Mouse (Mus musculus): ENCODE results near the gene Il4i1. TPM values are rescaled to one million over a fixed set of nuclear protein-coding genes. Genes with fewer than 3 reads are reported as not detected.

The Il4i1 gene
- polyA plus RNA-seq, 1 experiment from 2014 or later: 0.64 TPM

DNA sequence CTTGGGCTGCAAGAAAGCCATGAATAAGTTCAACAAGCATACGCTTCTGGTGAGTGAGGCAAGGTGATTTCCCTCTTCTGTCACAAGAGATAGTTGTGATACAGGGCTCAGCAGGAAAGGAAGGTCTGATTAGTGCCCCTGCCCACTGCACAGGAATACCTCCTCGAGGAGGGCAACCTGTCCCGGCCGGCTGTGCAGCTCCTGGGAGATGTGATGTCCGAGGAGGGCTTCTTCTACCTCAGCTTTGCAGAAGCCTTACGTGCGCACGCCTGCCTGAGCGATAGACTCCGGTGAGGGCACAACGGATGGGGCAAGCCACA, 22.9 kb downstream of the Il4i1 start:
- 21% methylated on average over 11 of the region's 11 CpGs for WGBS (ENCODE audit: insufficient replicate concordance)
- ATAC-seq: peak; percentile 6; the same call in 1 of the 2 replicates
- Histone ChIP-seq H3K4me3 (peak overlapping the region; percentile 33), H3K27me3 (replicated peaks) (peaks cover 38% of the 10 kb centered on the region), H3K9me3 (replicated peaks) (no peaks in the 10 kb centered on the region), H3K4me2 (peak overlapping the region; percentile 65), H3K9ac (no peak overlapping the region), H3K27ac (no peak overlapping the region), H3K36me3 (peaks cover 39% of the 10 kb centered on the region), H3K4me1 (peaks cover 45% of the 10 kb centered on the region)

DNA sequence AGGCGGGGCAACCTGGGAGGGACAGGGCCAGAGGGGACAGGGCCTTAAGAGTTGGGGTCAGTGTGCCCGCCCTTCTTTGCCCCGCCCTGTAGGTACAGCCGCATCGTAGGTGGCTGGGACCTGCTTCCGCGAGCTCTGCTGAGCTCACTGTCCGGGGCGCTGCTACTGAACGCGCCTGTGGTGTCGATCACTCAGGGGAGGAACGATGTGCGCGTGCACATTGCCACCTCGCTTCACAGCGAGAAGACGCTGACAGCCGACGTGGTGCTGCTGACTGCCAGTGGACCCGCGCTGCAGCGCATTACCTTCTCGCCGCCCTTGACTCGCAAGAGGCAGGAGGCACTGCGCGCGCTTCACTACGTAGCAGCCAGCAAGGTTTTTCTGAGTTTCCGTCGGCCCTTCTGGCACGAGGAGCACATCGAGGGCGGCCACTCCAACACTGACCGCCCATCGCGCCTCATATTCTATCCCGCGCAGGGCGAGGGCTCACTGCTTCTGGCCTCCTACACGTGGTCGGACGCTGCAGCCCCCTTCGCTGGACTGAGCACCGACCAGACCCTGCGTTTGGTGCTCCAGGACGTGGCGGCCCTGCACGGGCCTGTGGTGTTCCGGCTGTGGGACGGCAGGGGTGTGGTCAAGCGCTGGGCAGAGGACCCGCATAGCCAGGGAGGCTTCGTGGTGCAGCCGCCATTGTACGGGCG, 23.5 kb downstream of the Il4i1 start:
- H3K9me3 ChIP-seq (replicated peaks): no peaks in the 10 kb centered on the region
- WGBS (ENCODE audit: insufficient replicate concordance): 4% methylated on average over 58 of the region's 58 CpGs
- peaks cover 44% of the 10 kb centered on the region for H3K36me3 ChIP-seq
- H3K9ac ChIP-seq: peak overlapping the region; percentile 17; the same call in 1 of the 2 replicates
- ATAC-seq: peak; percentile 32
- H3K27me3 ChIP-seq (replicated peaks): peaks cover 38% of the 10 kb centered on the region
- H3K4me1 ChIP-seq: peaks cover 45% of the 10 kb centered on the region
- H3K4me2 ChIP-seq: peak overlapping the region; percentile 65
- H3K27ac ChIP-seq: no peak overlapping the region
- H3K4me3 ChIP-seq: peak overlapping the region; percentile 33

DNA sequence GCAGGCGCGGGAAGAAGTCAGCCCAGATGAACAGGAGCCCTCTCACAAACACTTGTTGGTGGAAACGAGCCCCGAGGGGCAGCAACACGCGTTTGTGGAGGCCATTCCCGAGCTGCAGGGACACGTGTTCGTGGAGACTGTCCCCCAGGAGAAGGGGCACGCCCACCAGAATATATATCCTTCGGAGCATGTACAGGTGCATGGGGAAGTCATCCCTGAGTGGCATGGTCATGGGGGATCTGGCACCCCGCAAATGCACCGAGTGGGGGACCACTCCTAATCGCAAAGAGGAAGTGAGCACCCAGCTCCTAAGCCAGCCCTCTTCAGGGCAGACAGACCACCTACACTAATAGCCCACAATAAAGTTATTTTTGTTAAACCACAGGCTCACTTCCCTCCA, 24.2 kb downstream of the Il4i1 start:
- H3K9ac ChIP-seq: no peak overlapping the region

DNA sequence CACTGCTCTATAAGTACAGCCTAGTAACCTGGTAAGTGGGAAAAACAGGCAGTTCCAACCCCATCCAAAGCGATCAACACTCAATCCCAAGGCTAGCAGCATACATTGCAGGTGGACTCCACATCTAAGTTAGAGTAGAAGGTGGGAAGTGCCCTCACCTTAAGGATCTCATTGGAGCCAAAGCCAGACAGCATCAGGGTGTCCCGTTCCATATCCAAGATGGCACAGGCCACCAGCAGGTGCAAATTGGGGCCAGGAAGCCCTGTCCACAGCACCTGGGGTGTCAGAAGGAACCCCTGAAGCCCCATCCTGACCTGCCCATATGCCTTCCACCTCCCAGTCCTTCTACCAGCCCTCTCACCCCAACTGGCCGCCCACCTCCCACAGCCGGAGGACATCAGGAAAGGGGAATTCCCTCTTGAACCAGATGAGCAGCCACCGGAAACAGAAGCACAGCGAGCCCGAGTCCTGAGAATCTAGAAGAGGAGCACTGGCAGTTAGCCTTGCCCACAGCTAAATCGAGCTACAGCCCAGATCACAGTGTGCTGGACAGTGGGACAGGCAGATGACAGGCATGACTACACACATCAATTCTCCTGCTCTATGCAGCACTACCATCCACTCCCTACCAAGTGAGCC, 25.8 kb downstream of the Il4i1 start:
- WGBS (ENCODE audit: insufficient replicate concordance): 80% methylated on average over 8 of the region's 8 CpGs
- no peak overlapping the region for H3K27ac ChIP-seq
- no peaks in the 10 kb centered on the region for H3K9me3 ChIP-seq (replicated peaks)
- no peak for ATAC-seq
- no peak overlapping the region for H3K9ac ChIP-seq
- peaks cover 67% of the 10 kb centered on the region for H3K36me3 ChIP-seq
- peaks cover 42% of the 10 kb centered on the region for H3K4me1 ChIP-seq
- H3K4me2 ChIP-seq: no peak overlapping the region
- H3K27me3 ChIP-seq (replicated peaks): peaks cover 38% of the 10 kb centered on the region
- H3K4me3 ChIP-seq: no peak overlapping the region

More for the DNA sequence above, 24.2 kb downstream of the Il4i1 start:
- ATAC-seq: no peak
- peaks cover 38% of the 10 kb centered on the region for H3K27me3 ChIP-seq (replicated peaks)
- no peak overlapping the region for H3K27ac ChIP-seq
- H3K4me2 ChIP-seq: peak overlapping the region; percentile 65; the same call in 1 of the 2 replicates
- peaks cover 44% of the 10 kb centered on the region for H3K4me1 ChIP-seq
- H3K9me3 ChIP-seq (replicated peaks): no peaks in the 10 kb centered on the region
- 51% methylated on average over 14 of the region's 14 CpGs for WGBS (ENCODE audit: insufficient replicate concordance)
- H3K4me3 ChIP-seq: no peak overlapping the region
- peaks cover 52% of the 10 kb centered on the region for H3K36me3 ChIP-seq

DNA sequence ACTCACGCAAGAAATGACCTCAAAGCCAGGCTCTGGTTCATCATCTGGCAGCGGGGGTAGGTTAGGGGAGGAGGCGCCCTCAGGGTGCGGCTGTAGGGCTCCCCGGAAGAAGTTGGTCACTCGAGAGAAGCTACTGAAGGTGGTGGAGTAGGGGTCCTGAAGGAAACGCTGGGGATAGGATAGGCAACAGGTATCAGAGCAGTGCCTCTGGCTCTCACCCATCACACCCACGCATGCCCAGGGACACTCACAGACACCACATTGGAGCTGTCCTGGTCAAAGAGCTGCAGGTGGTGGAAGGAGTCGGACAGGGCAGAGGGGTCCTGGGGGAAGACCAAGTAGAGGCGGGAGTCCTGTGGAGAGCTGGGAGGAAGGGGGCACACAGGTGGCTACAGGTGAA, 28.8 kb downstream of the Il4i1 start:
- ATAC-seq: no peak
- Histone ChIP-seq H3K27ac (no peak overlapping the region), H3K36me3 (peaks cover 68% of the 10 kb centered on the region), H3K4me2 (no peak overlapping the region), H3K4me1 (peaks cover 39% of the 10 kb centered on the region), H3K4me3 (no peak overlapping the region), H3K27me3 (replicated peaks) (peaks cover 18% of the 10 kb centered on the region), H3K9me3 (replicated peaks) (no peaks in the 10 kb centered on the region), H3K9ac (no peak overlapping the region)
- WGBS (ENCODE audit: insufficient replicate concordance): 87% methylated on average over 10 of the region's 10 CpGs

DNA sequence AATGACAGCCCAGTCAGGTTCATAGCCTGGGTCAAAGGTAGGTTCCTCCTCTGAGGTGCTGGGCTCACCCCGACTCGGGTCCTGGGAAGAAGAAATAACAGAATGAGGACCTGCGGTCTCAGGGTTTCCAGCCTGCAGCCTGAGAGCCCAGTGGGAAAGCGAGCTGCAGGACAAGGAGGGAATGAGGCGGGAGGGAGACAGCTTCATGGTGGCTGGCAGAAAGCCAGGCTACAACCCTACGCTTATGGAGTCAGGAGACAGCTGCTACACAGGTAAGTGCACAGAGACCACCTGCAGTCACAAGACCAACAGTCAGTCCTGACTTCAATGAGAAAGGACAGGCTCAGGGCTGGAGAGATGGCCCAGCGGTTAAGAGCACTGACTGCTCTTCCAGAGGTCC, 30.6 kb downstream of the Il4i1 start:
- Histone ChIP-seq H3K27me3 (replicated peaks) (0 out of 2 replicates have a peak, but pooled peaks cover 3% of the 10 kb centered on the region), H3K36me3 (peaks cover 60% of the 10 kb centered on the region), H3K9me3 (replicated peaks) (no peaks in the 10 kb centered on the region), H3K9ac (peak overlapping the region; percentile 12; the same call in 1 of the 2 replicates), H3K4me2 (no peak overlapping the region), H3K4me1 (peaks cover 44% of the 10 kb centered on the region), H3K4me3 (no peak overlapping the region), H3K27ac (no peak overlapping the region)
- no peak for ATAC-seq
- 84% methylated on average over 7 of the region's 7 CpGs for WGBS (ENCODE audit: insufficient replicate concordance)

DNA sequence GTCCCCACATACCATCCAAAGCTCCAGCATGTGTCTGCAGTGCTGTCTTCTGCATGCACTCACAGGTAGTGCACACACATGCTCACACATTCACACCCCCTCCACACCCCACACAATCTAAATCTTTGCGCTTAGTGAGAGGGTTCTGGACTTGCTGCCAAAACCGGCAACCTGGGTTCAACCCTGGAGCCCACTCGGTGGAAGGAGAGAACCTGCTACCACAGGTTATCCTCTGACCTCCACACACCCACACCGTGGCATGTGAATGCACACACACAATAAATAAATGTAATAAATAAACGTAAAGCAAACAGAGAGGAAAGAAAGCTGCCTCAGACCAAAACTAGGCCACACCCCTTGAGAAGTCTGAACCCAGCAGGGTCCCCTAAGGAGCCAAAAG, 31.6 kb downstream of the Il4i1 start:
- 67% methylated on average over 5 of the region's 5 CpGs for WGBS (ENCODE audit: insufficient replicate concordance)
- H3K27ac ChIP-seq: peak overlapping the region; percentile 94
- no peaks in the 10 kb centered on the region for H3K9me3 ChIP-seq (replicated peaks)
- no peaks in the 10 kb centered on the region for H3K27me3 ChIP-seq (replicated peaks)
- ATAC-seq: no peak
- peak overlapping the region; percentile 89 for H3K9ac ChIP-seq
- peaks cover 60% of the 10 kb centered on the region for H3K36me3 ChIP-seq
- peak overlapping the region; percentile 95 for H3K4me2 ChIP-seq
- H3K4me1 ChIP-seq: peaks cover 50% of the 10 kb centered on the region
- H3K4me3 ChIP-seq: peak overlapping the region; percentile 84

DNA sequence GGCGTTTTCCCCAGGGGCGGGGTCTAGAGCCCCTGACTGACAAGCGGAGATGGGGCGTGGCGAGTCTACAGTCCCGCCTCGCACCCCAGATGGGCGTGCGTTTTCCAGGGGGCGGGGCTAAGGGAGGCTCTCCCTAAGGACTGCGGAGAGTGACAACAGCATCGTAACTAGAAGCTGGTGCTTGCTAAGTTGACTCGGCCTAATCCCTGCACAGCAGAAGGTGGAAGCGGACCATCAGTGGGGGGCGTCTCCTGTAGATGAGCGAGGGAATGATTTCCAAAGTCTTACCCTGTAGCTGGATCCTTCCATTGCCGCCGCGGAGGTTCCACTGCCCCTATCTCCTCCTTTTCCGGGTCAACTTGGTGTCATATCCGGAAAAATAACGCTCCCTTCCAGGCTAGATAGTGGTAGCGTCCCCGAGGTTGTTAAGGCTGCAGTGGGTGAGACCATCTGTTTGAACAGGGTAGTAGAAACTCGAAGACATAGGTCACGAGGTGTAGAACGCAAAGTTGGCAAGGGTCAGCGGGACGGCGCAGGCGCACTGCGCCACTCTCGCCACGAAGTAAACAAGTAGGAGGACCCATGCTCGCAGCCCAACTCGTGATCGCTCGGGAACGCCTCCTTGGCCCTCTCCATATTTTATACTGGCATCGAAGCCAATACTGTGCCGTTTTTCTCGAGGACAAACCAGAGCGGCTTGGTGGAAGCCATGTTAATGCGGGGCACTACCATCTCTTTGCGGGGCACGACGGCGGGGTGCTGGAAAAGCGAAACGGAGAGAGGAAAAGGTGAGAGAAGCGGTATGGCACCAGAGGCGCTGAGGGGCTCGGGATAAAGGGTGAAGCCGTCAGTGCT, 32.6 kb downstream of the Il4i1 start, which contains the start of the genes Akt1s1 and Tbc1d17:
Akt1s1 (plus strand) TSS at position 431 of the 855 bp plus-strand sequence.
Tbc1d17 (minus strand) TSS at position 519 of the 855 bp plus-strand sequence.
- peak; percentile 81 for ATAC-seq
- Histone ChIP-seq H3K4me1 (peaks cover 50% of the 10 kb centered on the region), H3K4me3 (peak within 1 kb of the TSS; percentile 84), H3K27ac (peak within 1 kb of the TSS; percentile 94), H3K9me3 (replicated peaks) (no peaks in the 10 kb centered on the region), H3K27me3 (replicated peaks) (no peaks in the 10 kb centered on the region), H3K36me3 (peaks cover 55% of the 10 kb centered on the region), H3K9ac (peak within 1 kb of the TSS; percentile 89), H3K4me2 (peak within 1 kb of the TSS; percentile 95)
- under 1% methylated on average over 54 of the region's 54 CpGs for WGBS (ENCODE audit: insufficient replicate concordance)

DNA sequence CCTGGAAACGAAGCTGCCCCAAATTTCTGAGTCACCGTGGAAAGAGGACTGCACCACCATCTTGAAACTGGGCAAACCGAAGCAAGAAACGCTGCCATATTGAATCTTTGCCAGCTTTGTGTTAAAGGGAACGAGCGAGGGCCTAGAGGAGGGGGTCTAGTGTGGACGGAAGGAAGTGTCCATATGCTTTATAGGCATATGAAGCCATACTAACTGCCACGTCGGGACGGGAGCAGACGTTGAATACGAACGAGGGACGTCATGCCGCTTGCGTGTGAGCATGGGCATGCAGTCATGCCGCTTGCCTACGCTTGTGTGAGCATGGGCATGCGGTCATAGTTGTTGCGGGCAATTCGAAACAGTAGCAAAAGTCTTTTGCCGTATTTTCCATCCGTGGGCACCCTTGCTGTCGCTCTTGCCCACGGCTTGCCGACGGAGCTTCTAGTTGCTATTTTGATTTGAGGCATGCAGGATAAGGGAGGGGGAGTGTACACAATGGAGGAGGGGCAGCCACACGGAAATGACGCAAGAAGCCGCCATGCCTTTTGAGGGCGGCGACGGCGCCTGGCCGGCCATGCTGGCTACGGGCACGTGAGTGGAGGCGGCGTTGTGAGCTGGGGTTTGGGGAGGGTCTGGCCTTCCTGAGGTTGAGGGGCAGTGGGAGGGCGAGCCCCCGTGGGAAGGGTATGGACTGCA, 33.4 kb downstream of the Il4i1 start:
- peak overlapping the region; percentile 89 for H3K9ac ChIP-seq
- peak; percentile 59 for ATAC-seq
- WGBS (ENCODE audit: insufficient replicate concordance): under 1% methylated on average over 41 of the region's 41 CpGs
- peak overlapping the region; percentile 84 for H3K4me3 ChIP-seq
- H3K27ac ChIP-seq: peak overlapping the region; percentile 94
- peaks cover 48% of the 10 kb centered on the region for H3K36me3 ChIP-seq
- no peaks in the 10 kb centered on the region for H3K9me3 ChIP-seq (replicated peaks)
- H3K4me2 ChIP-seq: peak overlapping the region; percentile 95
- peaks cover 51% of the 10 kb centered on the region for H3K4me1 ChIP-seq
- H3K27me3 ChIP-seq (replicated peaks): no peaks in the 10 kb centered on the region

DNA sequence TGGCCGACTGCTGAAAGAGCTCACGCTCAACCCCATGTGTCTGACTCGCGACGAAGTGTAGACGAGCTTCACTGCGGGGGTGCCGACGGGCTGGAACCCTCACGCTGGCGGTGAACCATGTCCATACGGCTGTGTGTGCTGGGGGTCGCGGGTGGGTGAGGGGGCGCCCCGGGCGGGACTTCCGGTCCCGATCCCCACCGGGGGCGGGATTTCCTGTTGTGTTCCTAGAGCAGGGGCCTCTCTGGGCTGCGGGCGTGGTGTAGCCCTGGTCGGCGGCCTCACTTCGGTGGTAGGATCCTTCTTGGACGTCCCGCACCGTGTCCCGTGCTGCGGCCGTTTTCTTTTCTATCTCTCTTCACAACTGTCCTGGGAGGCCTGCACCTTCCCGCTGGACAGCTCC, 34.0 kb downstream of the Il4i1 start:
- peak; percentile 52 for ATAC-seq
- Histone ChIP-seq H3K4me3 (peak overlapping the region; percentile 84), H3K36me3 (peaks cover 42% of the 10 kb centered on the region), H3K9me3 (replicated peaks) (no peaks in the 10 kb centered on the region), H3K9ac (peak overlapping the region; percentile 89), H3K27ac (peak overlapping the region; percentile 94), H3K4me2 (peak overlapping the region; percentile 95), H3K4me1 (peaks cover 57% of the 10 kb centered on the region), H3K27me3 (replicated peaks) (no peaks in the 10 kb centered on the region)
- 0% methylated on average over 33 of the region's 33 CpGs for WGBS (ENCODE audit: insufficient replicate concordance)

Data from liver, embryonic 12.5 days (tissue).